Mouse (Mus musculus): ENCODE measurements around the gene Lsm5. TPM values are rescaled to one million over a fixed set of nuclear protein-coding genes. Genes with fewer than 3 reads are reported as not detected.

Gene Lsm5
- total and polyA plus RNA-seq, 3 experiments = 1.7 to 193 (median 23.9) TPM

GRCm38 (mm10) chr6:56655393-56655792 lies 49.1 kb downstream of the Lsm5 start:
- Histone ChIP-seq H3K9me3 (replicated peaks) (no peaks in the 10 kb centered on the region), H3K4me1 (ENCODE audit: insufficient read depth, low read depth, low read length) (no peaks in the 10 kb centered on the region), H3K36me3 (replicated peaks) (no peaks in the 10 kb centered on the region), H3K27me3 (ENCODE audit: insufficient read depth, low read length) (peaks cover 10% of the 10 kb centered on the region; the same call in 1 of the 2 replicates), H3K4me3 (ENCODE audit: low read depth, low read length) (no peak overlapping the region)
- DNase-seq (ENCODE audit: low spot score) (no peak), ATAC-seq (ENCODE audit: extremely low read depth, insufficient number of reproducible peaks, low FRiP score, poor library complexity, severe bottlenecking) (no peak)
- TF ChIP-seq CTCF (IDR thresholded peaks at IDR 0.05; ENCODE audit: low read depth, low read length) = no peak
- no peak for TF ChIP-seq GATA1 (IDR thresholded peaks at IDR 0.05; ENCODE audit: borderline replicate concordance, low read length)
- no peak for TF ChIP-seq TAL1 (conservative IDR thresholded peaks at IDR 0.05; ENCODE audit: low read depth, low read length)

DNA sequence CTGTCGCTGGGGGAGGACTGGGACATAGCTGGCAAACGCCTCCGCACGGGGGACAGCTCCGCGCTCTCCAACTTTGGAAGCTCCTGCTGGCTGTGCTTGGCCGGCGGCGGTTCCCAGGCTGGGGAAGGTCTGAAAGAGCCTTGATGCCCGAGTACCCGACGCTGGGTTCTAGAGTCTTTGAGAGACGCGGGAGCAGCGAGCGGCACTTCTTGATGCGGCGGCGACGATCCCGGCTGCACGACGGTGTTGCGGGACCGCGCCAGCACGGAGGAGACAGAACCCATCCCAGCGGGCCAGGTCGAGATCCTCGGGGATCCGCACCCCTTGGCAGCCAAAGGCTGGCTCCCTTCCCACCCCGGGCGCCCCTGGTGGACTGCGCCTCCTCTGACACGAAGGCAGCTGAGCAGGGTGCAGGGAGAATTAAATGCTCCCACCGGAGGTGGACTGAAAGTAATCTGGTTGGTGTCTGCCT lies 52.4 kb downstream of the Lsm5 start:
- Histone ChIP-seq H3K9me3 (replicated peaks) (no peaks in the 10 kb centered on the region), H3K36me3 (replicated peaks) (no peaks in the 10 kb centered on the region), H3K27me3 (ENCODE audit: insufficient read depth, low read length) (peaks cover 10% of the 10 kb centered on the region; the same call in 1 of the 2 replicates), H3K4me1 (ENCODE audit: insufficient read depth, low read depth, low read length) (no peaks in the 10 kb centered on the region), H3K4me3 (ENCODE audit: low read depth, low read length) (no peak overlapping the region)
- DNase-seq (ENCODE audit: low spot score) (no peak), ATAC-seq (ENCODE audit: extremely low read depth, insufficient number of reproducible peaks, low FRiP score, poor library complexity, severe bottlenecking) (no peak)
- TF ChIP-seq CTCF (IDR thresholded peaks at IDR 0.05; ENCODE audit: low read depth, low read length) = no peak
- TF ChIP-seq GATA2 (IDR thresholded peaks at IDR 0.05; ENCODE audit: borderline replicate concordance, low read depth, low read length) = no peak
- no peak for TF ChIP-seq TAL1 (conservative IDR thresholded peaks at IDR 0.05; ENCODE audit: low read depth, low read length)
- no peak for TF ChIP-seq POLR2AphosphoS5 (IDR thresholded peaks at IDR 0.05; ENCODE audit: insufficient replicate concordance, low read depth, low read length)
- TF ChIP-seq GATA1 (IDR thresholded peaks at IDR 0.05; ENCODE audit: borderline replicate concordance, low read length) = no peak

Other genes with a start within 250 kb of the Lsm5 start
- not detected in 2 replicates for gene Pde1c, start 135.6 kb downstream of the Lsm5 start, total RNA-seq (2014; fragmentation: Nextera tagmentation)
- gene Pde1c, start 135.6 kb downstream of the Lsm5 start, total RNA-seq (2017) = 0.12 and 0.38 TPM in 2 replicates
- gene Pde1c, start 135.6 kb downstream of the Lsm5 start, polyA plus RNA-seq (2012) = not detected in 2 replicates
- 35.0 and 38.1 TPM in 2 replicates for gene Avl9, start 10.2 kb upstream of the Lsm5 start, total RNA-seq (2014; fragmentation: Nextera tagmentation)
- 42.3 and 44.5 TPM in 2 replicates for gene Avl9, start 10.2 kb upstream of the Lsm5 start, total RNA-seq (2017)
- 7.6 and 7.7 TPM in 2 replicates for gene Avl9, start 10.2 kb upstream of the Lsm5 start, polyA plus RNA-seq (2012)
- gene Kbtbd2, start 93.1 kb upstream of the Lsm5 start, total RNA-seq (2014; fragmentation: Nextera tagmentation) = 42.9 and 48.5 TPM in 2 replicates
- gene Kbtbd2, start 93.1 kb upstream of the Lsm5 start, total RNA-seq (2017) = 44.8 and 53.5 TPM in 2 replicates
- 3.0 and 3.8 TPM in 2 replicates for gene Kbtbd2, start 93.1 kb upstream of the Lsm5 start, polyA plus RNA-seq (2012)
- not detected in 2 replicates for gene Fkbp9, start 127.3 kb upstream of the Lsm5 start, total RNA-seq (2014; fragmentation: Nextera tagmentation)
- gene Fkbp9, start 127.3 kb upstream of the Lsm5 start, total RNA-seq (2017) = 0.05 and 0.06 TPM in 2 replicates
- not detected in 2 replicates for gene Fkbp9, start 127.3 kb upstream of the Lsm5 start, polyA plus RNA-seq (2012)
- gene Nt5c3, start 219.2 kb upstream of the Lsm5 start, total RNA-seq (2014; fragmentation: Nextera tagmentation) = 274 and 280 TPM in 2 replicates
- 292 and 317 TPM in 2 replicates for gene Nt5c3, start 219.2 kb upstream of the Lsm5 start, total RNA-seq (2017)
- gene Nt5c3, start 219.2 kb upstream of the Lsm5 start, polyA plus RNA-seq (2012) = 120 and 122 TPM in 2 replicates
- 2.6 TPM in 1 of 2 replicates, not detected in the other for gene Vmn1r4, start 219.3 kb upstream of the Lsm5 start, total RNA-seq (2014; fragmentation: Nextera tagmentation)
- gene Vmn1r4, start 219.3 kb upstream of the Lsm5 start, total RNA-seq (2017) = 0.87 and 1.9 TPM in 2 replicates
- not detected in 2 replicates for gene Vmn1r4, start 219.3 kb upstream of the Lsm5 start, polyA plus RNA-seq (2012)